Mouse (Mus musculus) forebrain, postnatal 0 days (tissue): ENCODE results near the gene Zcchc17. TPM values are rescaled to one million over a fixed set of nuclear protein-coding genes. Genes with fewer than 3 reads are reported as not detected.

Experiments
- ATAC-seq: fragments of 200-750 bp; cut with Nextera tagmentation; 2 replicates; pipeline ENCODE4 v1.8.0; 2017; ENCODE audit warnings: mild to moderate bottlenecking, moderate library complexity
- DNase-seq: peaks from one replicate; pipeline ENCODE4 v3.0.0-alpha.2; 2015
- H3K27ac ChIP-seq: fragments of 300-500 bp; sonication (generic); 2 replicates; pipeline ENCODE4 v1.5.1; 2014; ENCODE audit warnings: low read depth, mild to moderate bottlenecking, antibody characterized with exemption, low read length, moderate library complexity, mixed read lengths
- H3K27me3 ChIP-seq: fragments of 300-500 bp; sonication (generic); 2 replicates; pipeline ENCODE4 v1.6.1; 2014; ENCODE audit warnings: mild to moderate bottlenecking, low read length, mixed read lengths; ENCODE audit not compliant: insufficient read depth
- H3K36me3 ChIP-seq: fragments of 300-500 bp; sonication (generic); 2 replicates; pipeline ENCODE4 v1.6.1; 2014; ENCODE audit warnings: mild to moderate bottlenecking, moderate library complexity; ENCODE audit not compliant: insufficient read depth
- H3K4me1 ChIP-seq: fragments of 300-500 bp; sonication (generic); 2 replicates; pipeline ENCODE4 v1.6.1; 2014; ENCODE audit warnings: antibody characterized with exemption; ENCODE audit not compliant: insufficient read depth
- H3K4me2 ChIP-seq: fragments of 300-500 bp; sonication (generic); 2 replicates; pipeline ENCODE4 v1.6.1; 2014; ENCODE audit warnings: low read depth, mild to moderate bottlenecking, moderate library complexity
- H3K4me3 ChIP-seq: fragments of 300-500 bp; sonication (generic); 2 replicates; pipeline ENCODE4 v1.5.1; 2014; ENCODE audit warnings: low read depth, low read length, mixed read lengths
- H3K9ac ChIP-seq: fragments of 300-500 bp; sonication (generic); 2 replicates; pipeline ENCODE4 v1.6.1; 2014; ENCODE audit warnings: mild to moderate bottlenecking
- H3K9me3 ChIP-seq: fragments of 300-500 bp; sonication (generic); 2 replicates; pipeline ENCODE4 v1.6.1; 2016; ENCODE audit warnings: low read length
- CTCF ChIP-seq: sonication (generic); IDR thresholded peaks from 2 replicates; pipeline ENCODE4 v1.5.1; 2016; ENCODE audit warnings: antibody characterized with exemption, control low read depth, low read depth
- WGBS: fragments of 180-500 bp; shearing (Covaris S2); extraction: QIAGEN DNeasy Blood & Tissue Kit; methylation state at CpG from one replicate; pipeline ENCODE4 v1.1.7; 2014; 5-methylcytosine and 5-hydroxymethylcytosine counted together
- polyA plus RNA-seq: library from polyadenylated mRNA; unstranded; fragments of >200 nt; fragmentation: Nextera tagmentation; extraction: Ambion mirVana; gene quantifications from 2 replicates; pipeline ENCODE4 v1.2.1, GENCODE M21; 2015
- total RNA-seq: library from RNA; depleted of rRNA; stranded (reverse); fragments of >200 nt; gene quantifications from 2 replicates; pipeline ENCODE4 v1.2.3, GENCODE M21; 2014

Zcchc17 gene
- total and polyA plus RNA-seq, 2 experiments from 2014 or later: 41.3 to 97.8 TPM

DNA sequence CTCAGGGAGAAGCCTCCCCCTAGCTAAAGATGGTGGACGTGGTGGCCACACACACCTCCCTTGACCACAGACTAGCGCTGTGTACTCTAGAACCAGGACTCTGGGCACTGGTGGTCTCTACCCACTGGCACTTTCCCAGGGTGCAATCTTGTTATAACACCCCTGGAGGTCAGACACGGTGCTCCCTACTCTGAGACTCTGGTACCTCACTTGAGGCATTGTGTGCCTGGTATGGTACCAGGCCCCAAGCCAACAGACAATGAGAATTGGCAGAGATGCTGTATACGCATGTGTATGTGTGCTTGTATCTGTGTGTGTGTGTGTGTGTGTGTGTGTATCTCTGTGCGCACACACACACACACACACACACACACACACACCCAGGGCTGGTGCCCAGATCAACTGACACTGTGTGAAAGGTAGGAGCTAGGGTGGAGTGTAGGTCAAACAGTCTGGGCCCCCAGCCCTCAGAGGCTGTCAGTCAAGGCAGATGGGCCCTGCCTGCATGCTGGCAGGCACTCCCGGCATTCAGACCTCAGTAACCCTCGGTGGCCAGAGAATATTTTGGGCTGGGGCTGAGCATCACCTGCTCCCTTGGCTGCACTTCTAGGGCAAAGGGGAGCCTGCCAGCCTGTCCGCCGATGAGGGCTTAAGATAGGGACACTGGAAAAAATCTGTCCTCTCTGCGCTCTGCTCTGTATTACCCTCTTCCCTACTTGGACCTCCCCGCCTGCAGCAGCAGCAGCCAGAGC lies 60.7 kb downstream of the Zcchc17 start:
- WGBS: 59% methylated on average over 11 of the region's 11 CpGs
- no peak overlapping the region for H3K9ac ChIP-seq
- H3K4me2 ChIP-seq: no peak overlapping the region
- H3K4me3 ChIP-seq: no peak overlapping the region
- H3K4me1 ChIP-seq: no peaks in the 10 kb centered on the region
- no peaks in the 10 kb centered on the region for H3K36me3 ChIP-seq
- no peak for TF ChIP-seq CTCF
- no peaks in the 10 kb centered on the region for H3K27me3 ChIP-seq
- no peaks in the 10 kb centered on the region for H3K9me3 ChIP-seq
- no peak for DNase-seq
- no peak overlapping the region for H3K27ac ChIP-seq
- no peak for ATAC-seq

- Histone ChIP-seq H3K36me3 (no peaks in the 10 kb centered on the region), H3K4me2 (no peak overlapping the region), H3K27ac (no peak overlapping the region), H3K27me3 (no peaks in the 10 kb centered on the region), H3K9me3 (no peaks in the 10 kb centered on the region), H3K4me3 (no peak overlapping the region), H3K4me1 (no peaks in the 10 kb centered on the region), H3K9ac (no peak overlapping the region)
- TF ChIP-seq CTCF: peak; percentile 72
- DNase-seq (peak; percentile 49), ATAC-seq (0 out of 2 replicates have a peak, but pooled peaks have one; percentile 16)
- 18% methylated on average over 13 of the region's 13 CpGs for WGBS
Observed at GRCm38 (mm10) chr4:130297123-130297529, 62.6 kb downstream of the Zcchc17 start.

GRCm38 (mm10) chr4:130296243-130296965 lies 63.3 kb downstream of the Zcchc17 start:
- no peak overlapping the region for H3K4me2 ChIP-seq
- no peaks in the 10 kb centered on the region for H3K4me1 ChIP-seq
- no peak for TF ChIP-seq CTCF
- H3K4me3 ChIP-seq: no peak overlapping the region
- ATAC-seq: no peak
- no peaks in the 10 kb centered on the region for H3K9me3 ChIP-seq
- H3K27ac ChIP-seq: no peak overlapping the region
- H3K27me3 ChIP-seq: no peaks in the 10 kb centered on the region
- WGBS: 90% methylated on average over 13 of the region's 13 CpGs
- H3K36me3 ChIP-seq: no peaks in the 10 kb centered on the region
- no peak for DNase-seq
- no peak overlapping the region for H3K9ac ChIP-seq

- Histone ChIP-seq H3K27me3 (no peaks in the 10 kb centered on the region), H3K4me2 (no peak overlapping the region), H3K4me3 (no peak overlapping the region), H3K36me3 (no peaks in the 10 kb centered on the region), H3K27ac (no peak overlapping the region), H3K9ac (no peak overlapping the region), H3K9me3 (no peaks in the 10 kb centered on the region), H3K4me1 (no peaks in the 10 kb centered on the region)
- TF ChIP-seq CTCF: no peak
- 46% methylated on average over 23 of the region's 23 CpGs for WGBS
- ATAC-seq (no peak), DNase-seq (no peak)
Observed at GRCm38 (mm10) chr4:130295047-130295745, 64.5 kb downstream of the Zcchc17 start.

DNA sequence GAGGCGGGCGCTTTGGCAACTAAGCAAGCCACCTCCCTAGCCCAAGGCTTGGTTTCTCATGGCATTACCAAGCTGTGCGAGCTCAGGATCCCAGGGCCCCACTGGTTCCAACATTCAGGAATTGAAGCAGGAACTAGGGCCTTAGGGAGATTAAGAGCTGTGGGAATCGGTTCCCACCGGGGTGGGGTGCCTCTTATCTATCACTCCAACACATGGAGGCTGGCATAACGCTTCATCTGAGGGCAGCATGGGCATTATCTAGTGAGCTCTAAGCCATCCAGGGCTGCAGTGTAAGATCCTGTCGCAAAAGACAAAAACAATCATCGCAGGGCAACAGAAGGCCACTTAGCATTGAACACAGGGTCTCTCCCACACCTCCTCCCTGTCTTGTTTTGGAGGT lies 65.2 kb downstream of the Zcchc17 start:
- ATAC-seq (no peak), DNase-seq (no peak)
- 79% methylated on average over 8 of the region's 8 CpGs for WGBS
- Histone ChIP-seq H3K27ac (no peak overlapping the region), H3K4me2 (no peak overlapping the region), H3K4me3 (no peak overlapping the region), H3K9ac (no peak overlapping the region), H3K27me3 (no peaks in the 10 kb centered on the region), H3K36me3 (no peaks in the 10 kb centered on the region), H3K9me3 (no peaks in the 10 kb centered on the region), H3K4me1 (no peaks in the 10 kb centered on the region)
- TF ChIP-seq CTCF: no peak

DNA sequence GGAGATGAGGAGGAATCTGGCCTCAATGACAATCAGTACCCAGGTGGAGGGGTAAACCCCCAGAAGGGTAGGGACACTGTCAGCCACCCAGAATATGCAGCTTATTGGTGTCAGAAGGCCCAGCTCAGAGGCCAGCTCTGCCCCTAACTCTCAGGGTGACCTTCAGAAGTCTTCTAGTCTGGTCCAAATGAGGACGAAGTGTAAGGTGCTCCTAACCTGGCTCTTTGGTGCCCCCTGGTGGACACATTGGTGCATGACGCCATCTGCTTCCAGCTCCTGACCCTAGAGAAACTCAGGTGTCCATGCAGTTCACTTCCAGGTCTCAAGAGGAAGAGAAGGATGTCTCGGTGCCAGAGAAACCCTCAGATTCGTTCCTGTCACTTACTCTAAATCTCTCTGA lies 67.5 kb downstream of the Zcchc17 start:
- Histone ChIP-seq H3K4me3 (no peak overlapping the region), H3K4me1 (no peaks in the 10 kb centered on the region), H3K27ac (no peak overlapping the region), H3K9me3 (no peaks in the 10 kb centered on the region), H3K36me3 (no peaks in the 10 kb centered on the region), H3K27me3 (no peaks in the 10 kb centered on the region), H3K4me2 (no peak overlapping the region), H3K9ac (no peak overlapping the region)
- WGBS: 2% methylated on average over 4 of the region's 4 CpGs
- peak; percentile 96 for TF ChIP-seq CTCF
- DNase-seq: peak; percentile 86
- ATAC-seq: 0 out of 2 replicates have a peak, but pooled peaks have one; percentile 20
